Mouse (Mus musculus): Measurements from ENCODE around the gene Efcab6.

DNA sequence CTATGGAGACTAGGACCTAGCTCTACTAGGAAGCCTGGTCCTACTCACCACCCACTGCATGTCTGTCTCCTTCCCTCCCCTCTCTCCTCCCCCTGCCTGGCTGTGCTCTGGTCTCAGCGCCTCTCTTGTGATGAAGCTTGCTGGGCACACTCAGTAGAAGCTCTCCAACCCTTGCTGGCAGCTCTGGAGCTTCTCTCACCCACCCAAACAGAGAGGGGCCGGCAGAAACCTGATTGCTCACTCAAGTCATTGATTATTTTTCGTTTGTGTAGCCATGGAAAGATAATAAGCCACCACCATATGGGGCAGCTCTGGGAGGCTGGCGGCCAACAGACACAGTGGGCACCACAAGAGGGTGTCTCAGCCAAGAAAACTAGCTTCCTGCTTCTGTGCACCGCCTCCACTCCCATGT is 211.8 kb downstream of the Efcab6 start:
- TF ChIP-seq CTCF (IDR thresholded peaks at IDR 0.05; ENCODE audit: insufficient read depth, low read length) (no peak), POLR2A (IDR thresholded peaks at IDR 0.05; ENCODE audit: borderline replicate concordance, extremely low read depth, low read depth, low read length) (no peak)
